Mouse (Mus musculus): ENCODE data around the gene Cux2.

The Cux2 gene

DNA sequence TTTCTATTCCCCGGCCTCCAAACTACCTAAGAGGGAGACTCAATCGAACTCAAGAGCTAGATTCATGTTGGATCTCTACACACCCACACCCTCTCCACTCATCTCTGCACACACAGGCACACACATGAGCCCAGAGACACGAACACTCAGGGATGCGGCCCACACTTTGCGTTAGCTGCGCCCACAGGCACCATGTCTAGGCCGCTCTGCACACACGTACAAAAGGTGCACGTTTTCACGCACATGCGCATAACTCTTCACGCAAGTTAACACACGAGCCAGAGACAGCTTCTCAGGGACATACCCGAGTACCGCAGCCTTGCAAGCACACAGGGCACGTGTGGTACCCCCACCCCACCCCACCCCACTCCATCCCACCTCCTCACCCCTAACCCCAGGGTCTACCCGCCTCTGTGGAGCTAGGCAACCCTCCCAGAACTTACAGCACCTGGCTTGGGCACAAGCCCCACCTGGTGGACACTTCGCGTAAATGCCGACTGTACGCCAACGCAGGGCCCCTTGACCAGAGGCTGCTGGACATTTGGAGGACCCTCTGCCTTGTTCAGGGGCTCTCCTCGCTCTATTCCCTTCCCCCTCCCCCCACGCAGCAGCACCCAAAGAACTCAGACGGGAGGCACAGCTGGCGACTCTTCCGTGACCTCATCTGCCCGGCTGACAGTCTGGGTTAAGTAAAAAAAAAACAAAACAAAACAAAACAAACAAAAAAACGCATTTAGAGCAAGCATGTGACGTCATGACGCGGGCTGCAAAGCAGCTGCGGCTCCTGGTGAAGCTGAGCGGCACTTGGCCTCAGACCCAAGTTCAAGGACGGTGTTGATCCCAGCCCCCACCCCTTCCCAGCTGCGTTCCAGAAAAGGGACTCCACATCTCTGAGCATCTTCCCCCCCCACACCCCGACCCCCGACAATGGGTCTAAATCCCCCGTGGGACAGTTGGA, 9.4 kb upstream of the Cux2 start:
- DNase-seq (ENCODE audit: low spot score in 2 of 2) = peak; percentile 60 to 77

DNA sequence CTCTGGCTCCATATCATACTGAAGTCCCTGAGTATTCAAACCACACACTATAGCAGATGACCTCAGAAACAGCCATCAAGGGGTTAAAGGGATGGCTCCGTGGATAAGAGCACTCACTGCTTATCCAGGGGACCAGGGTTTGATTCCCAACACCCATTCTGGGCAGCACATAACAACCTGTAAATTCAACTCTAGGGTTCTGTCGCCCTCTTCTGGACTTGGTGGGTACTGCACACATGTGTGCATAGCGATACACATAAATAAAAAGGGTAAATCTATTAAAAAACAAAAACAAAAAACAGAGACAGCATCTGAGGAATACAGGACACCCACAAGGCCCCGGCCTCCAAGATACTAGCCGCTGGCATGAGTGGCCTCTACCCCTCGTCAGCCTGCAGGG, 7.7 kb upstream of the Cux2 start:
- DNase-seq (ENCODE audit: low spot score in 2 of 2) = peak in 1 of 2 experiments; percentile 29

DNA sequence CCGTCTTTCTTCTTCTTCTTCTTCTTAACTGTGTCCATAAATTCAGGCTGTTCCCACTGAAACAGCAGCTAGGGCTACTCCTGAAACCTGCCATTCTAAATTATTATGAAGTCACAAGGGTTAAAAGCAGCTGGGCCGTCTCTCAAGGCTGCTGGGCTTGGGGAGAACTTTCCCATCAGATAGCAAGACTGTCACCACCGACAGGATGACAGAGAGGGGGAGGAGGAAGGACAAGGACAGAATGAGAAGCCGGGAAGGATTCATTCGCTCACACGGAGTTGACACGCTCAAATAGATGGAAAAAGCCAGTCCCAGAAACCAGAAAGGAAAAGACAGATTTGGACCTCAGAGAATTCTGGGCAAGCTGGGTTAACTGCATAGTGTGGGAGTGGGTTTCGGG, 6.7 kb upstream of the Cux2 start:
- no peak for DNase-seq (ENCODE audit: low spot score in 2 of 2)

DNA sequence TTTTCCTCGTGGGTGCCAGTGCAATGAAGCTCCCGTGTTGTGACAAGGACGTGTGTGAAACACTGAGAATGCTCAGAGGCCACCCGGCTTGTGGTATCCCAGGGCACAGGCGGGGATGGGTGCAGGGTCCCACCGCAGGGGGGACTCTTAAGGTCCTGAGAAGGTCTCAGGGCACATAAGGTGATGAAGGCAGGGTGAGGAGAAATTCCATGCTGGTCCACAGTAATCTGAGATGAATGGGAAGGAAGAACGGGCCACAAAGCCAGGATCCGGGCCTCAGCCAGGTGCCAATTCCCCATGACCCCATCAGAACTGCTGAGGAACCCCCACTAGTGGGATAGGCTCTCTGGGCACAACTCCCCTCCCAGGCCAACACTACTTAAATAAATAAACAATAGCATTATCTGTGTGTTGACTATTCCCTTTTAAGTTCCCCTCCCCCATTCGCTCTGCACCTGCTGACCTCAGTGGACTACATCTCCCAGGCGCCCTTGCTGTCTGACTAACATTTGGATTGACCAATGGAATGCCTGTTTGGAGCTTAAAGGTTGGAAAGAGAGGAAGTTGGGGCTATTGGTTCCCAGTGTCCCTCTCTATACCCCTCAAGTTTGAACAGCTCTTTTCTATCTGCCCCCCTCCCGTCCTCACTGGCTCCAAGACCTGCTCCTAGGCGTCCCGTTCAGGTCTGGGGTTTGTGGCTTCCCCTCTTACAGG, 4.4 kb upstream of the Cux2 start:
- DNase-seq (ENCODE audit: low spot score in 2 of 2) = peak in 1 of 2 experiments; percentile 45

DNA sequence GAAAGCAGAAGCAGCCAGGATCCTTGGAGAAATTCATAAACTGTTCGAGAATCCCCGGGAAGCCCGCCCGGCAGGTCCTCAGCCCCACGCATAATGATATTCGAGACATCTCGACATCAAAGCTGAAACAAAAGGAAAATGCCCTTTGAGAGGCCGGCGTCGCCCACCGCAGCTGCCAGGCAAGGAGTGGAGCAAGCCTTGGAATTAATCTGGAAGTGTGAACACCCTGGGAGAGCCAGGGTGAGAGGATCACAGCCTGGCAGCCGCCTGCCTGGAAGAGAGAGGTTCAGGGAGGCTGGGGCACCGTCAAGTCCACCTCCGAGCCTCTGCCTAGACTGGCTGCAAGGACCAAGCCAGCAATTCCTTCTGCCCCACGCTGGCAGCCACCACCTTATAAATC, 3.7 kb upstream of the Cux2 start:
- DNase-seq (ENCODE audit: low spot score in 2 of 2) = peak in 1 of 2 experiments; percentile 16

DNA sequence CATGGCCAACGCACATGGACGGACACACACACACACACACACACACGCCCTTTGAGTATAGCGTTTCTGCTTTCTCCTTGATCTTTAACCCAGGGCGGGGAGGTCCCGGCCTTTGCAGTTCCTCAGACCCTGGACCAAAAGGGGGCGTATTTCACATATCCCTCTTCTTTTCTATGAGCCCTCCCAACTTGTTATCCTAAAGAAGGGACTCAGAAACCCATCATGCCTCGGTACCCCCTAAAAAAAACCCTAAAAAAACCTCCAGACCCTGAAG, 867 bp upstream of the Cux2 start:
- no peak for DNase-seq (ENCODE audit: low spot score in 2 of 2)

DNA sequence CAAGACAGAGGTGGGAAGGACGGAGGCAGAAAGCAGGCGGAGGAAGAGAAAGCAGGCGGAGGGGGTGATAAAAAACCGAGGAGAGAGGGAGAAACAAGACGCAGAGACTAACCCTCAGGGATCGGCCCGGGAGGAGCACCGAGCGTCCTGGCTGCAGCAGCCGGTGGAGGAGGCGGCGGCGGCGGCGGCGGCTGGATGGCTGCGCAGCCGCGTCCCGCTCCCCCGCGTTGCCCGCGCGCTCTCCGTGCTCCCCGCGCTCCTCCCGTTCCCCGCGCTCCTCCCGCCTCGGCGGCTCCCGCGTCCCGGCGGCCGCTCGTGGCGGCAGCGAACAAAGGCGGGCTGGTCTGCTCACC, 262 bp downstream of the Cux2 start:
- peak; percentile 34 to 74 for DNase-seq (ENCODE audit: low spot score in 2 of 2)

DNA sequence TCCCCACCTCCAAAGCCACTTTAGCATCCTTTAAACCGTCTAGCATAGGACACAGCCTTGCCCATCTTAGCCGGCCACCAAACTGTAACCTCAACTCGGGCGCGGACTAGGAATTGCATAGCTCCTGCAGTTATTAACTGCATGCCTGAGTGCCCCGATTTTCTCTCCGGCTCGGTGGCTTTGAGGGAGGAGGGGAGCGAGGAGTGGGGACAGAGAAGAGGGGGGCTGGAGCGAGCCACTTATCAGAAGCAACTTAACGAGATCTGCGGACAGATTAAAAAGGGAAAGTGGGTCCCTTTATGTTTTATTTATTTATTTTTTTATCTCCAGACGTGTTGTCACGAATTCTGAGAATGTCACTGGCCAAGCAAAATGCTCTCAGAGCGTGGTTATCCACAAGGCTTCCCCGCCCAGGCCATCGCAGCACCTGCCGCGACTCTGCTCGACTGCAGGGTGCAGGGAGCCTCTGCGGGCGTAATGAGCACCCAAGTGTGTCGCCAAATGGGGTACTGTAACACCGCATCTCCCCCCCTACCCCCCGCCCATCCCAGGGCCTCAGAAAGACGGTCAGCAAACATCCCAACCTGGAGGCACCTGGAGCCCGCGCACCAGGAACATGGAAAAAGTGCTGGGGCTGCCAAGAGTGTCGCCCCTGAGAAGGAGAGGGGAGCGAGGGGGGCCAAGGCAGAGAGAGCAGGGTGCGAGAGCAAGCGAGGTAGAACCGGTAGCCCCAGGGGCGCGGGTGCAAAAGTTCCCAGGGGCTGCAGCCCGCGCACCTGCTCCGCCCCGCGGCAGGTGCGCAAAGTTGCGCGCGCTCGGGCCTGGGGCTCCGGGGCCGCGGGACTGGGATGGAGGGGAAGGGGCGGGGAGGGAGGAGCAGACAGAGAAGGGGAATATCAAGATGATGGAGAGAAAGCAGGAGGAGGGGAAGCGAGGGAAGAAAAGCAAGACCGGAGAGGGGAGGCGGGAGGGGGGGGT, 927 bp downstream of the Cux2 start:
- peak in 1 of 2 experiments; percentile 28 for DNase-seq (ENCODE audit: low spot score in 2 of 2)

DNA sequence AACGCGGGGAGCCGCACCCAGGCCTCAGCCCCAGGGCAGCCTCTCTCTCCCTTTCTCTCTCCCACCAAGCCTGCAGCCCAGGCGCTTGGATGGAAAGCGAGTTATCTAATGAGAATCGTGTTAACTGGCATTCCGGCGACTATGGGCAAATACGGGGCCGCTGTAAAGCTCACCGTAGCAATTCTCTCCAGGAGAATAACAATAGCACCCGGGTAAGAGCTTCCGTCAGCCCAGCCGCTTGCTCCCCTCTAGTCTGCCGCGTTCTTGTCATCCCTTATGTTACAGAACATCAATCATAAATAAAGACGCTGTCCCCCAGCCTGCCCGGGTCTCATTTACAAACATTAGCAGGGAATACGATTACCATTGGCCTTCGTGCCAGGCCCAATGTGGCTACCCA, 1.6 kb downstream of the Cux2 start:
- no peak for DNase-seq (ENCODE audit: low spot score in 2 of 2)

DNA sequence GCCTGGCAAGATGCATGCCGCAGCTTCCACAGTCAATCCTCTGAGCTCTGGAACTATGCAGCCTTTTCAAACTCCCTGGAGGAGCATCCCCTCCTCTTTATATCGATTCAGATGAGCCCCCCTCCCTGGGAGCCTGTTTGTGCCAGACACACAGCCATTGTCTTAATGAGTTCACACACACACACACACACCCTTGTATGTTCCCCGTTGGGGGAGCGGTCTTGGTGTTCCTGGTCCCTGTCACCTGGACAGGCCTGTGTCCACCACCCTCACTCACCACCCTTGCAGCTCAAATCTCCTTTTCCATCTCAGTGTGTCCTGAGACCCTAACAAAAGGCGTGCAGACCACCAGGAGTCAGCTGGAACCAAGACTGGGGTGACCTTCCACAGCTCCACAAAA, 2.1 kb downstream of the Cux2 start:
- DNase-seq (ENCODE audit: low spot score in 2 of 2) = no peak

DNA sequence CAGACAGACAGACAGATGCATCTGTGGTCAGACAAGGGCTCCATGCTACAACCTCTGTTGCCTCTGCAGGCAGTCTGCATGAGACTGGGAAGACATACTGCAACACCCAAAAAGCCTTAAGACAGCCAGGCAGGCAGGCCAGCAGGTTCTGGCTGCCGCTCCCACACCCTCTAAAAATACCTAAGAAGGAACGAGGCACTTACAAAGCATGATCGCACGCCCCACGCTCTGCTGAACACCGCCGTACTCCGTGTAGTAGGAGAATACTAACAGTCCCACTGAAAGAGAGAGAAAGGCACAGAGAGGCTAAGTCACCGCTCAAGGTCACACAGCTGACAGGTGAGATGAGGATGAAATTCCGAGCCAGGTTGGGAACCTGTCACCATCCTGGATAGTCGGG, 6.3 kb downstream of the Cux2 start:
- DNase-seq (ENCODE audit: low spot score in 2 of 2) = no peak

DNA sequence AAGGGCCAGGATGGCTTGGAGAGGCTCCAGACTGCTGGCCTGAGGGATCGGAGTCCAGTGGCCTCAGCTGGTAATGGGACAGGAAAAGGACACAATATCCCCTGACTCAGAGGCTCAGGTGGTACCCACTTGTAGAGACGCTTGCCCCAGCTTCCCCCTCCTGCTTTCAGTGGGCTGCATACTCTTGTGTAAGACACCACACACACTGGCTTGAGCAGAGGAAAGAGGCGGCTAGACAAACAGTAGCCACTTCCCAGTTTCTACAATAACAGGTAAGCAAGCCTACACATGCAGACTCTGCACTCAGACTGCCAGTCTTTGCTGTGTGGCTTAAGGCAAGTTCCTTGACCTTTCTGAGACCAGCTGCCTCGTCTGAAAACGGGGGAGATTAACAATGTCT, 14.6 kb downstream of the Cux2 start:
- DNase-seq (ENCODE audit: low spot score in 2 of 2) = no peak

DNA sequence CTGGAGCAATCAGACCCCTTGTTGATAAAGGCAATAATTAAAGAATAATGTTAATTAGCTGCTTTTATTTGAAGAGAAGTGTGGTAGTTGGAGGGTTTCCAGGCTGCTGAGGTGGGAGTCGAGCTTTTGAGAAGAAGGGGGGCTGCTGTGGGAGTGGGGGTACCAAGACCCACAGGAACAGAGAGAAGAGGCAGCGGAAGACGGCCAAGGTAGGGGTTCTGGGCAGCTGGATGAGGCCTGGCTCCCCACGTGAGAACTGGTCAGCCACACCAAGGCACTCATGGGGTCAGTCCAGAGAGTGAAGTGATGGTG, 16.8 kb downstream of the Cux2 start:
- DNase-seq (ENCODE audit: low spot score in 2 of 2) = no peak

DNA sequence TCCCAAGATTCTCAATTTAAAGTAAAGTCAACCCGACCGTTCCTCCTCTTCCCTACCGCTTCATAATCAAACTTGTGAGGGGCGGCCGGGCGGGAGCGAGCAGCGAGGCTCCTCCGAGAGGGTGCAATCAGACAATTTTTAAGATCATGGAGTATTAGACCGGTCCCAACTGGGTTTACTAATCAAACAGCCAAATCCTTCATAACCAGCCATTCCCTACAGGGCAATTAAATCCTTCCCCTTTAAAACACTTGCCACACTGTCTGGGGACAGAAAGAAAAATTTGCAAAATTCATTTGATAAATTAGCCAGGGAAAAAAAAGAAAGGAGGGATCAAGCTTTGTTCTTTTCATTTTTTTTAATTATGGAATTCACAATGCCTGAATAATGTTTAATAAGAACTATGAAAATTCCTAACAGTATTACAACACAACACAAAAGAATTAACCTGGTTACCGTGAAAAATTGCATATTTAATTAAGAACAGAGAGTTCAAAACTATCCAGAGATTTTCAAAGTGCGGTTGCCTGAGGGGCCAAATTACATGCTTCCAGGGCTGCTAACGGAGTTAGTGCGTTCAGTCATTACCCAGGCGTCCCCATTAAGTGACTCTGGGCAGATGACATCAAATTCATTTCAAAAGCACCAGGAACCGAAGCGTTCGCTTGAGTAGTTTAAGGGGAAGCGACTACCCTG, 17.3 kb downstream of the Cux2 start:
- DNase-seq (ENCODE audit: low spot score in 2 of 2) = no peak

DNA sequence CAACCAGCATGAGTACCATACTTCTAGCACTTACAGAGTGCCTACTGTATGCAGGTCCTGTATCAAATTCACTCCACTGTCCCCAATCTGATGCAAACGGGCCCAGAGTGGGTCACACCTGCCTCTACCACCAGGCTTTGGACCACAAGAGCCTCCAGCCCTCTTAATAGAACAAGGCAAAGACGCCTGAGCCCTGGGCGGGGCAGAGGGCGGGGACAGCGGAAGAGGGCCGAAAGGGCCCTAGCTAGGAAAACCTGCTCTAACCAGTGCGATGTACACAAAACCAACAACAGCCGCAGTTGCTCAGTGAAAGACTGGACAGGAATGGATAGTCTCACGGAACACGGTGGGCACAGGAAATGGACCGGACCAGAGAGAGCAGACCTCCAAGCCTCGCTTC, 18.8 kb downstream of the Cux2 start:
- no peak for DNase-seq (ENCODE audit: low spot score in 2 of 2)

DNA sequence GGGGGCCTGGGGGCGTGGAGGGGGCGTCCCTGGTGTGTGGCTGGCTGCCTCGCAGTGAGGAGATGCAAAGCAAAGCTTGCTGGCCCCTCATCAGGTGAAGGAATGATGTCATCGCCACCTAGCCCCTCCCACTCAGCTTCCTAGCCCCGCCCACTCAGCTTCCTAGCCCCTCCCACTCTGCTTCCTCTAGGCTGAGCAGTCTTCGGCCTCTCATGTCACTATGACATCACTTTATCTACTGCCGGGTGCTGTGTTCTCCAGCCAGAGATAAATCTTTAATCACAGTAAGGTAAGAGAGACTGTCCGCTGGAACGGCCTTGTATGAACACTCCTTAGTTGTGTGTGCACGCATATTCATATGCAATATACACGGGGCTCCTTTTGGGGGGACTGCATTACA, 19.3 kb downstream of the Cux2 start:
- no peak for DNase-seq (ENCODE audit: low spot score in 2 of 2)

DNA sequence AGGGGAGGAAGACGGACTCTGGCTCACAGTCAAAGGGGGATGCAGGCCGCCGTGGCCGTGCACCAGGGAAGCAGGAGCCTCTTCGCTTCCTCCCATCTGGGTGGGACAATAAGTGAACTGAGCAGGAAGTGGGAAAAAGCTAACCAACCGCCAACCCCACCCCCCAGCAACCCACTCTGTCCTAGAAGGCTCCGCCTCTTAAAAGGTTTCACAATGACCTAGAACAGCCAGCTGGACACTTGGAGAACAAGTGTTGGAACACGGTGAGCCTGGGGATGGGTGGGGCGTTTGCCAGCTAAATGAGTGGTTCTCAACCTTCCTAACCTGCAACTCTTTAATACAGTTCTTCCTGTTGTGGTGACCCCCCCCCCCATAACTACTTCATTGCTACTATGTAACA, 23.1 kb downstream of the Cux2 start:
- DNase-seq (ENCODE audit: low spot score in 2 of 2) = no peak

DNA sequence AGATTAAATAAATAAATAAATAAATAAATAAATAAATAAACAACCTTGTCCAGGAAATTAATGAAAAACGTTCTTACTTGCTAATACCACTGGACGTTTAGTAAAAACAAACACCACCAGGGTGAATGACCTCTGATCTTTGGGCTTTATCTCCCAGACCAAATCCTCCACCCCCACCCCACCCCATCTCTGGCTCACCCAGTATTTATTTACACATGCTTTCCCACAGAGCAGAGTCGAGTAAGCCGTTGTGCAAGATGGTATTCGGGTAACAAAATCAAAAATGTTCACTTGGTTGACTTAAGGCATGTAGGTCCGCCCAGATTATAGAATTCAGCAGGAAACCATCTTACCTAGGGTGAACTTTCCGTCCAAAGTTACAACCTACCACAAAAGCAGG, 23.6 kb downstream of the Cux2 start:
- no peak for DNase-seq (ENCODE audit: low spot score in 2 of 2)

DNA sequence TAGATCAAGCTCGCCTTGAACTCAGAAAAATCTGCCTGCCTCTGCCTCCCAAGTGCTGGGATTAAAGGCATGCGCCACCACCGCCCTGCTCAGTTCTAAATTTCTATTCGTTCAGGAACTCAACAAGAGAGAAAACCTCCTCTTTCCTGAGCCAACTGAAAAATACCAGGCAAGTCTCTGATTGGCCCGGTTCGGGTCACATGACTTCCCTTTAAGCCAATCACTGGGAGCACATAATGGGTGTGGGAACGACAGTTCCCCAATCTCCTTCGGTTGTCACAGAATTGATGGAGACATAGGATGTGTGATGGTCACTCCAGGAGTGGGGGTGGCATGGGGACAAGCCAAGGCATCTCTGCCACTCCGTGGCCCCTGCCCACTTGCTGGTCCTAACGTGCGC, 24.8 kb downstream of the Cux2 start:
- DNase-seq (ENCODE audit: low spot score in 2 of 2) = no peak

DNA sequence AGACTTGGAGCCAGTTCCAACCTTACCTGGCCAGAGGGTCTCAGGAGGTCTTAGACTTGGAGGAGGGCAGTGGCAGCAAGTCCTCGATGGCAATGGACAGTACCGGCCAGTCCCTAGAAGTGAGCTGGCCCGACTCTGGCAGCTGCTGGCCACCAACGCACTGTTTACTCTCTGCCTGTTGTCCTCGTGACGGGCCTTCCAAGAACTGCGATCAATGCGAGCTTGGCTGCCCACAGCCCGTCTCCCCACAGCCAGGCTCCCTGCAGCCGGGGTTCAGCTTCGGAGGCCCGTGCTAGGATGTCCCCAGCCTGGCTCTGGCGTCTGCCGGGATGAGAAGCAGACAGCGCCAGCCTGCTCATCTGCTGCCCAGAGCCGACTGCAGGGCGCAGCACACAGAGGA, 30.6 kb downstream of the Cux2 start:
- peak in 1 of 2 experiments; percentile 42 for DNase-seq (ENCODE audit: low spot score in 2 of 2)

DNA sequence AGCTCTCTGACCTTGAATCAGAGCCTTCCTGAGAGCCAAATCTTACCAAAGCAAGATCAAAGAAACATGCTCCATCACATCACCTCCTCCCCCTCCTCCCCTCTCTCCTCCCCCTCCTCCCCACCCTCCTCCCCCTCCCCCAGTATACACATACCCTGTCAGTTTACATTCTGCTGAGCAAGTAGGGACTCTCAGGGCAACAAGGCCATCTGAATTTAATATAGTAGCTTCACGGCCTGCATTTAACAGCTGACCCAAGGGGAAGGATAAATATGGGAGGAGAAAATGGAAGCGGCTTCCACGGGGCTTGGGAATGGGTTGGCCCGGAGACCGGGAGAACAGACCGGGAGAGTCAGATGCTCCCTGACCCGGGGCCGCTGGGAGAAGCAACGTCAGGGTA, 32.1 kb downstream of the Cux2 start:
- DNase-seq (ENCODE audit: low spot score in 2 of 2) = no peak

DNA sequence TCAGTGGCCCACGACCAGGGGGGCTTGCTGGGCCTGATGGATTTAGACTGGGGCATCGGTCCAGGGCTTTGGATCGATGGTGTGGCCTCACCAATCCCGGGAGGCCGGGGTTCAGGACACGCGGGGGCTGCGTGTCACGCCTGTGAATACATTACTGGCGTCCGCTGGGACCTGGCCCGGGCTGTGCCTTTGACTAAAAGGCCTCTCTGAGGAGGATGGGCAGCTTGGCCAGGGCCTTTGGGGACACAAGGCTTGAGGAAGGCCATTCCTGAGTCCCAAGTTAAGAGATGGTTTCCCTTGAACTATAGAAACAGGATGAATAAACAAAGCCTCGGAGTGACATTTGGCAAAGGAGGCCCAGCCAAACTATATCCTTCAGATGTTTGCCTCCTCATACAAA, 32.6 kb downstream of the Cux2 start:
- no peak for DNase-seq (ENCODE audit: low spot score in 2 of 2)

All from cerebellum, postnatal 4 days (tissue).